Mouse (Mus musculus) CD8-positive naive resting alpha-beta T cell, adult 2 months (primary cell): ENCODE measurements around the gene Sh3tc1.

ENCODE experiments used
- DNase-seq, 2 experiments: peaks; one replicate each; pipeline ENCODE4 v3.0.0; 2022; ENCODE audit warnings: low read depth in 2 of 2, low spot score in 2 of 2

The Sh3tc1 gene

GRCm38 (mm10) chr5:35647562-35647961 lies 92.2 kb downstream of the Sh3tc1 start:
- no peak for DNase-seq
